Mouse (Mus musculus) lung, embryonic 14.5 days (tissue): ENCODE results near the gene Gm10778. TPM values are rescaled to one million over a fixed set of nuclear protein-coding genes. Genes with fewer than 3 reads are reported as not detected.
"Not testable (repeated sequence)": the region's sequence is repeated elsewhere in the genome, so short reads cannot be mapped to it uniquely, and the experiment has no call there.

Experiments used
- ATAC-seq: fragments of 200-750 bp; cut with Nextera tagmentation; 2 replicates; pipeline ENCODE4 v1.8.0; 2017; ENCODE audit warnings: mild to moderate bottlenecking, moderate TSS enrichment, moderate library complexity; ENCODE audit not compliant: insufficient read depth
- DNase-seq: peaks from one replicate; pipeline ENCODE4 v3.0.0-alpha.2; 2015
- H3K27ac ChIP-seq: fragments of 300-500 bp; sonication (generic); 2 replicates; pipeline ENCODE4 v1.5.1; 2014; ENCODE audit warnings: low read depth, mild to moderate bottlenecking, moderate library complexity
- H3K27me3 ChIP-seq: fragments of 300-500 bp; sonication (generic); 2 replicates; pipeline ENCODE4 v1.6.1; 2014; ENCODE audit warnings: low read length, control low read depth; ENCODE audit not compliant: insufficient read depth
- H3K36me3 ChIP-seq: fragments of 300-500 bp; sonication (generic); 2 replicates; pipeline ENCODE4 v1.6.1; 2014; ENCODE audit warnings: control low read depth; ENCODE audit not compliant: insufficient read depth
- H3K4me1 ChIP-seq: fragments of 300-500 bp; sonication (generic); 2 replicates; pipeline ENCODE4 v1.6.1; 2014; ENCODE audit warnings: antibody characterized with exemption, control low read depth; ENCODE audit not compliant: insufficient read depth
- H3K4me2 ChIP-seq: fragments of 300-500 bp; sonication (generic); 2 replicates; pipeline ENCODE4 v1.6.1; 2014; ENCODE audit warnings: mild to moderate bottlenecking
- H3K4me3 ChIP-seq: fragments of 300-500 bp; sonication (generic); 2 replicates; pipeline ENCODE4 v1.5.1; 2014; ENCODE audit warnings: low read depth, low read length
- H3K9ac ChIP-seq: fragments of 300-500 bp; sonication (generic); 2 replicates; pipeline ENCODE4 v1.6.1; 2014
- H3K9me3 ChIP-seq: fragments of 300-500 bp; sonication (generic); 2 replicates; pipeline ENCODE4 v1.6.1; 2016; ENCODE audit warnings: low read depth, low read length, control low read depth
- CTCF ChIP-seq: IDR thresholded peaks from 2 replicates; pipeline ENCODE4 v1.5.1; 2016; ENCODE audit warnings: antibody characterized with exemption, low read depth
- WGBS: fragments of 180-500 bp; shearing (Covaris S2); extraction: QIAGEN DNeasy Blood & Tissue Kit; methylation state at CpG from one replicate; pipeline ENCODE4 v1.1.7; 2014; 5-methylcytosine and 5-hydroxymethylcytosine counted together
- polyA plus RNA-seq: library from polyadenylated mRNA; unstranded; fragments of >200 nt; fragmentation: Nextera tagmentation; extraction: Ambion mirVana; gene quantifications from 2 replicates; pipeline ENCODE4 v1.2.1, GENCODE M21; 2014

Gene Gm10778
- polyA plus RNA-seq, 1 experiment from 2014 or later: 4.0 TPM

GRCm38 (mm10) chr10:81628390-81628789 lies 20.5 kb upstream of the Gm10778 start, which contains the start of gene Ankrd24:
TSS of gene Ankrd24 (plus strand) at chr10:81628540.
- no peak for ATAC-seq
- no peak for TF ChIP-seq CTCF
- 74% methylated on average over 16 of the region's 16 CpGs for WGBS

GRCm38 (mm10) chr10:81633253-81634099 lies 15.4 kb upstream of the Gm10778 start:
- Histone ChIP-seq H3K4me3 (peak overlapping the region; percentile 47), H3K9me3 (no peaks in the 10 kb centered on the region), H3K9ac (peak overlapping the region; percentile 60), H3K4me1 (peaks cover 2% of the 10 kb centered on the region; the same call in 1 of the 2 replicates), H3K27me3 (no peaks in the 10 kb centered on the region), H3K36me3 (no peaks in the 10 kb centered on the region), H3K27ac (peak overlapping the region; percentile 73; the same call in 1 of the 2 replicates), H3K4me2 (peak overlapping the region; percentile 85)
- no peak for TF ChIP-seq CTCF
- DNase-seq: peak; percentile 95
- ATAC-seq: peak; percentile 94
- WGBS: 2% methylated on average over 37 of the region's 37 CpGs

More at GRCm38 (mm10) chr10:81628390-81628789, 20.5 kb upstream of the Gm10778 start, which contains the start of gene Ankrd24:
- no peaks in the 10 kb centered on the region for H3K27me3 ChIP-seq
- H3K9ac ChIP-seq: peak within 1 kb of the TSS; percentile 74
- peak within 1 kb of the TSS; percentile 67 for H3K4me2 ChIP-seq
- peak within 1 kb of the TSS; percentile 61 for H3K4me3 ChIP-seq
- no peak for DNase-seq
- no peaks in the 10 kb centered on the region for H3K9me3 ChIP-seq
- peaks cover 13% of the 10 kb centered on the region for H3K4me1 ChIP-seq
- H3K36me3 ChIP-seq: peaks cover 21% of the 10 kb centered on the region
- H3K27ac ChIP-seq: peak within 1 kb of the TSS; percentile 92

GRCm38 (mm10) chr10:81636338-81636737 lies 12.5 kb upstream of the Gm10778 start:
- H3K4me2 ChIP-seq: no peak overlapping the region
- WGBS: 19% methylated on average over 8 of the region's 8 CpGs
- DNase-seq (no peak), ATAC-seq (no peak)
- no peak overlapping the region for H3K4me3 ChIP-seq
- no peaks in the 10 kb centered on the region for H3K36me3 ChIP-seq
- no peak overlapping the region for H3K9ac ChIP-seq
- no peaks in the 10 kb centered on the region for H3K9me3 ChIP-seq
- H3K4me1 ChIP-seq: peaks cover 2% of the 10 kb centered on the region; the same call in 1 of the 2 replicates
- no peak for TF ChIP-seq CTCF
- no peaks in the 10 kb centered on the region for H3K27me3 ChIP-seq
- no peak overlapping the region for H3K27ac ChIP-seq

GRCm38 (mm10) chr10:81638101-81638500 lies 10.8 kb upstream of the Gm10778 start:
- 66% methylated on average over 6 of the region's 6 CpGs for WGBS
- DNase-seq (no peak), ATAC-seq (no peak)

GRCm38 (mm10) chr10:81640825-81641224 lies 8.0 kb upstream of the Gm10778 start:
- peak; percentile 21 for DNase-seq
- not testable (repeated sequence) for H3K27ac ChIP-seq, H3K27me3 ChIP-seq, H3K4me3 ChIP-seq, H3K9ac ChIP-seq, H3K9me3 ChIP-seq, H3K4me2 ChIP-seq, ATAC-seq, H3K36me3 ChIP-seq, H3K4me1 ChIP-seq
- 31% methylated on average over 4 of the region's 4 CpGs for WGBS

More at GRCm38 (mm10) chr10:81638101-81638500, 10.8 kb upstream of the Gm10778 start:
- Histone ChIP-seq H3K36me3 (no peaks in the 10 kb centered on the region), H3K4me3 (no peak overlapping the region), H3K27ac (no peak overlapping the region), H3K9ac (no peak overlapping the region), H3K9me3 (no peaks in the 10 kb centered on the region), H3K27me3 (no peaks in the 10 kb centered on the region), H3K4me2 (no peak overlapping the region), H3K4me1 (peaks cover 7% of the 10 kb centered on the region; the same call in 1 of the 2 replicates)
- no peak for TF ChIP-seq CTCF

- TF ChIP-seq CTCF: no peak
- H3K9ac ChIP-seq: no peak overlapping the region; the same call in 1 of the 2 replicates
- 89% methylated on average over 2 of the region's 2 CpGs for WGBS
- H3K27ac ChIP-seq: no peak overlapping the region
- no peaks in the 10 kb centered on the region for H3K36me3 ChIP-seq
- DNase-seq: no peak
- no peaks in the 10 kb centered on the region for H3K27me3 ChIP-seq
- H3K4me3 ChIP-seq: no peak overlapping the region
- 0 out of 2 replicates have a peak, but pooled peaks cover 5% of the 10 kb centered on the region for H3K4me1 ChIP-seq
- H3K9me3 ChIP-seq: no peaks in the 10 kb centered on the region
- H3K4me2 ChIP-seq: no peak overlapping the region
- no peak for ATAC-seq
Observed at GRCm38 (mm10) chr10:81641566-81641965, 7.3 kb upstream of the Gm10778 start.

GRCm38 (mm10) chr10:81641978-81642647 lies 6.7 kb upstream of the Gm10778 start:
- H3K9ac ChIP-seq: peak overlapping the region; percentile 94
- H3K27me3 ChIP-seq: no peaks in the 10 kb centered on the region
- peak overlapping the region; percentile 67; the same call in 1 of the 2 replicates for H3K4me3 ChIP-seq
- no peak for ATAC-seq
- H3K9me3 ChIP-seq: no peaks in the 10 kb centered on the region
- no peak for DNase-seq
- H3K27ac ChIP-seq: no peak overlapping the region
- H3K4me1 ChIP-seq: 0 out of 2 replicates have a peak, but pooled peaks cover 5% of the 10 kb centered on the region
- WGBS: 66% methylated on average over 8 of the region's 8 CpGs
- H3K36me3 ChIP-seq: no peaks in the 10 kb centered on the region
- H3K4me2 ChIP-seq: peak overlapping the region; percentile 92
- no peak for TF ChIP-seq CTCF
